Mouse (Mus musculus) CD4-positive, CD25-positive, alpha-beta regulatory T cell, adult 4 months (primary cell): Measurements from ENCODE around the gene Cngb1. TPM values are rescaled to one million over a fixed set of nuclear protein-coding genes. Genes with fewer than 3 reads are reported as not detected.

Experiments used
- ATAC-seq: one replicate; pipeline ENCODE4 v1.8.0; 2017
- polyA plus RNA-seq, 2 experiments: library from polyadenylated mRNA; unstranded; fragments of 100-300 nt; shearing (Covaris generic); gene quantifications; one replicate each; pipeline ENCODE4 v1.2.1; 2017

The Cngb1 gene
- polyA plus RNA-seq, 2 experiments from 2014 or later, result 0.62 TPM; not detected in 1

GRCm38 (mm10) chr8:95191497-95192175 lies 114.7 kb downstream of the Cngb1 start:
- no peak for ATAC-seq

Other genes with a start within 250 kb of the Cngb1 start
- gene Katnb1, start 225.4 kb downstream of the Cngb1 start, polyA plus RNA-seq, result 10 to 100 TPM; 13.6 to 21.3 TPM
- not detected for gene Kifc3, start 103.8 kb downstream of the Cngb1 start, polyA plus RNA-seq
- not detected for gene Tepp, start 4.0 kb upstream of the Cngb1 start, polyA plus RNA-seq
- gene Zfp319, start 25.4 kb upstream of the Cngb1 start, polyA plus RNA-seq, result 1 to 10 TPM; 3.7 to 5.0 TPM
- gene Usb1, start 25.7 kb upstream of the Cngb1 start, polyA plus RNA-seq, result 10 to 100 TPM; 57.2 to 69.8 TPM
- 1 to 10 TPM; 2.1 to 3.6 TPM for gene Mmp15, start 45.7 kb upstream of the Cngb1 start, polyA plus RNA-seq
- 10 to 100 TPM; 57.9 to 91.6 TPM for gene Cfap20, start 128.3 kb upstream of the Cngb1 start, polyA plus RNA-seq
- 10 to 100 TPM; 15.0 to 17.7 TPM for gene Csnk2a2, start 183.5 kb upstream of the Cngb1 start, polyA plus RNA-seq
- gene Ccdc113, start 227.5 kb upstream of the Cngb1 start, polyA plus RNA-seq, result not detected